Mouse (Mus musculus) monocyte, adult 5-6 weeks (primary cell): Measurements from ENCODE around the gene Lyg2. TPM values are rescaled to one million over a fixed set of nuclear protein-coding genes. Genes with fewer than 3 reads are reported as not detected.

ENCODE experiments used
- ATAC-seq: fragments of 153-309, 156-312 bp; replicated peaks from 2 replicates; pipeline ENCODE4 v1.8.0; 2017; ENCODE audit warnings: mild to moderate bottlenecking; ENCODE audit not compliant: low TSS enrichment, insufficient number of reproducible peaks, severe bottlenecking, poor library complexity, low FRiP score
- total RNA-seq: library from RNA; stranded (forward); fragments of 200-1000, 200-491, 200-594 nt; gene quantifications from 3 replicates; pipeline ENCODE4 v1.2.3, GENCODE M21; 2017

Lyg2 gene
- not detected in 3 replicates for total RNA-seq

DNA sequence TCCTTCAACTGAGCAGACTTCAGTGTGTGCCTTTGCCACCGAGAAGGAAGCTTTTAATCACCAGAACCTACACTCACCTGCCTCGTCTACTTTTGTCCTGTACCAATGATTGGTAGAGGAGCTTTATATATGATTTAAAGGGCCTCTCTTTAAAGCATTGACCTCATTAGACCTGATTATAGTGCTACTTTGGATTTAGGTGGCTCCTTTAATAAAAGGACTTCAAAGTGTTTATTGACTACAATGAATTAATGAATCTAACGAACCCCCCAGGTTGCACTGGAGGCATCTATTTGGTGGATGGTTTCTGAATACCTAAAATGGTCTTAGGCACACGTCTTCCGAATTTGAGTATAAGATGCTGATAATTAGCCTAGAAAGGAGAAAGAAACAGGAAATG lies at the start of gene Lyg2:
Gene Lyg2, minus strand, starts transcription at position 101 of the 400 bp plus-strand sequence.
- ATAC-seq, result no peak

DNA sequence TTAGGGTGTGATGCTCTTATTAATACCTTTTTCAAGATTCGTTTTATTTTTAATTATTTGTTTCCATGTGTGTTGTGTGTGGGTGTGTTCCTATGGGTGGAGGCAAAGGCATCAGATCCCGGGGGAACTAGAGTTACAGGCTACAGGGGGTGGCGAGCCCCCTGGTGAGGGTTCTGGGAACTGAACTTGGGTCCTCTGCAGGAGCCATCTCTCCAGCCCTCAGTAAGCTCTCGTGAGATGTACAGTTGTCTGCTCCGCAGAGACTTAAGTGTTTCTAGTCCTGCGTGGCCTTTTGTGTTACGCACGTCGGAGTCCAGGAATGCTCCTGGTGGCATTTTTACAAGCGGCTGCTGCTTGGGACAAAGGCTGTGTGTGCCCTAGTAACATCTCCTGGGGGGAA lies 49.3 kb upstream of the Lyg2 start:
- ATAC-seq, result no peak

DNA sequence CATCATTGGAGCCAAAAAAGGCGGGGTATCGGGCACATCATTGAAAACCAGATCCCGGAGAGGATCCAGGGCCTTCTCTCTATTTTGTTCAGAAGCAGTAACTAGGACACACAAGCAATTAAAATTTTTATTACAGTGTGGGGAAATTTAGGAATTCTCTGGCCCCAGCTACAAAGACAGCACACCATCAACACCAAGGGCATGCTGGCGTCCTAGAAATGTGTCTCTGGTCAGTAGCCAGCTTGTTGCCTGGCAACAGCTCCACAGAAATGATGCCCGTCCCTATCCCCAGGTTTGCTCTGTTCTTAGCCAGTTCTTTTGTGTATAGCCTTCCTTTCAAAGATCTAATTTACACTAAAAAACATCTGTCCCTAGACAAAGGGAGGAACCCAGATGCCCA lies 43.2 kb upstream of the Lyg2 start:
- ATAC-seq, result no peak

DNA sequence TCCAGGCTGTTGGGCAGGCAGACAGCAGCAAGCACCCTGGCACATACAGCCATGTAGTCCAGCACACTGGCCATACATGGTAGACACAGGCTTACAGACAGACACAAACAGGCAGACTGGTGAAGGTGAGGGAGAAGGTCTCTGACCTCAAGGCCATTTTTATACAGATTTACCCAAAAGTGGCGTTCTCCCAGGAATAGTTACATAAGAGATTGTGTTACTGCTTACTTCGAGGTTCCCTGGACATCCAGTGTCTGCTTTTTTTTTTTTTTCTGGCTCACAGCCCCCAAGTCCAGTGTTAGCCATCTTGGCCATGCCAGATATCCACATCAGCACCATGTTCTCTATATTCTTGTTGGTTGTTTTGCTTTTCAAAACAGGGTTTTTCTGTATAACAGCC lies 42.2 kb upstream of the Lyg2 start:
- no peak for ATAC-seq

DNA sequence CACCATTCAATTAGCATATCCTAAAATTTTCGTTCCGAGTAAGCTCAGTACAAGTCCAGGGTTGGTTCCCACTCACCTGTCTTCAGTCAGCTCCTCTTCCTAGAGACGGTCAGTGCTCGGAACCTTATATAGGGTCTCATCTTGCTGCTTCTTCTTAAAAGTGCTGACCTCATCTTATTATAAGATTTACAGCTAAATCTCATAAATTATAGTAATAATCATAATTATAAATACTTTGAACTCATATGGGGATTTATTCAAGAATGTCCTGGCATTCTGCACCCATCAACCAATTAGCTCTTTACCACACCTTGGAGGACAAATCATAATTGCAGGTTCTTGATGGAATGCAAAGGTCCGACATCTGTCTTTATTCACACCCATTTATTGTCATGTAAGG lies 41.4 kb upstream of the Lyg2 start, which contains the start of gene Lyg1:
Gene Lyg1, minus strand, starts transcription at position 101 of the 400 bp plus-strand sequence.
- ATAC-seq, result no peak

DNA sequence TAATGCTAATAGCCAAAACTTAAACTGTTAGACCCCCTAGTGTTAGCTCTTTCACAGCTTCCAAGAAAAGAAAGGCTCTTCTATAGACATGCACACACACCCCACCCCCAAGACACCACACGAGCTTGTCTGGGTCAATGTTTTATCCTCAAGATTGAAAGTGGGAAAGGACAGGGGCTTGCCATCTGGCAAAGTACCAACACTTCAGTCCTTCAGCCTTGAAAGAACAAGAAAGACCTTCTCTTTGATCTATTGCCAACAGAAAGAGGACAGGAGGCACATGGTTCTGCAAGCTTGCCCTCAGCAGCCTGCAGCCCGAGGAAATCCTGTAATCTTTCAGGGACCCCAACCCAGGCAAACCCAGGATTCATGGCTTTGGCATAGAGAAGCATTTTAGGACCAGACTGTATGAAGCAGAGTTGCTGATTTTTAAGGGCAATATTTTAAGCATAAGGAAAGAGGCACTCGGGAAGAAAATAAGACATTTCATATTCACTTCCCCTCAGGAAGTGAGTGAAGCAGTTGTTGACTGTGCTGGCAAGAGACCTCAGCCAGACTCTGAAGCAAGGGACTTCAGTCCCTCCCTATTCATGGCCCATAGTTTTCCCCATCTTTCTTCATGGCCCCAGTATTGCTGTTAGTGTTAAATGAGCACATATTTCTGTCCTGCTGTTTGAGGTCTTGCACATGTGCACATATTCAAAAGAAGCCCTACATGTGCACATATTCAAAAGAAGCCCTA lies 40.6 kb upstream of the Lyg2 start:
- ATAC-seq, result no peak

DNA sequence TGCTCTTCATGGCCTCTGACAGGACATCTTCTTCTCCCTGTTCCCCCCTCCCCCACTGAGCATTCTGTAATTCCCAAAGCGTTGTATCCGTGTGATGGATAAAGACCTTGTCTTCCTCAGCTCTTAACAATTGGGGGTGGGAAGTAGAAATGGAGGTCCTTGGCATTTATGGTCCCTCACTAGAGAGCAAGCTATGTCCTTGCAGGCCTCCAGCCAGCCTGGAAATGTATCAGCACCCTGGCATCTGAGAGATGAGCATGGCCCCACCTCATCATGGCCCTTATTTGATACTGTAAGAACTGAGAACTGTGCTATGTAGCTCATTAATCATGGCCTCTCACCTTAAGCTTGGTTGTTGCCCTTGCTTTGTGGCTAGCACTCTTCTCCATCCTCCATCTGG lies 39.0 kb upstream of the Lyg2 start:
- no peak for ATAC-seq

DNA sequence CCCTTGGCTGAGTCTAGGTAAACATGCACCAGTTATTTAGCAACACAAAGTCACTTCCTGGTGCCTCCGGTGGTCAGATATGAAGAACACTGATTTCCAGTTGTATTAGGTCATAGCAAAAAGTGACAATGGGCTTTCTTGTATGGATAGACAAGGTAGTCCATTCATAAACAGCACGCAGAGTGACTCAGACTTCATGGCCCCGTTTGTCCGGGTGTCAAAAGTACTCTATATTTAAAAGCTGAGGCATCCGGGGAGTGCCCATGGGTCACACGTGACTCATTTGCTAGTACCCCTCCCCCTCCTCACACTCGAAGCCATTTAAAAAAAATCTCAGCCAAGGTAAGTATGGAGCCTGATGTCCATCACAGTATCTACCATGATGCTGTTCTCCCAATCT lies 38.5 kb upstream of the Lyg2 start:
- ATAC-seq, result no peak

DNA sequence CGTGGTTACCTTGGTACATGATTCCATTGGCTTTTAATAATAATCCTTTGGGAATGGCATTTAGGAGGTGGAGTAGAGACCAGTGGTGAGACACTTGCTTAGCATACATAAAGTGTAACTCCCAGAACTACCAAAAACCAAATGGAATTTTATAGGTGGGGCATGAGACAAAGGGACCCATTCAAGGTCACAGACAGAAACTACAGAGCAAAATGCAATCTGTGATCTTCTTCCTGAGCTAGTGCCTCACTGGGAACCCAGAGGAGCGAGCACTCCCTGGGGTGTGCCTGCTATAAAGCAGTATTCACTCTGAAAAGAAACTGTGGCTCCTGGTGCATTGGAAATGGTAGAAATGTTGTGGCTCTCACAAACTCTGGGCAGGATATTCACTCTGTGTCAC lies 32.6 kb upstream of the Lyg2 start:
- no peak for ATAC-seq

DNA sequence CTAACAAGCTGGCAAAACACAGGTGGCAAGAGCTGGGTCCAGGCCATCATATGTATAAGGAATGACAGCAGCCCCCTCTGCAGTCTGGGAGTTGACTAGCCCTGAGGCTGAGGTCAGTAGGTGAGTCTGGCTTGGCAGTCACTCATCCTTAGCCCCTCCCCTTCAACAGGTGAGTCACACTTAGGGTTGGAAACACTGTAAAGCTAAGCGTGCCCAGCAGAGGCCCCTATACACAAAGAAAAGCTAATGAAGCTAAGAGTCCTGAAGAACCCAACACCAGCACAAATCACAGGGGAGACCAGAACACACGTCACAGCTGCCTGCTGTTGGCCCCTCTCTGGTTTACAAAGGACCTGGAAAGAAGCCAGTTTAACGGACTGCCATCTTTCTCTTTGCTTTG lies 15.5 kb upstream of the Lyg2 start:
- no peak for ATAC-seq

DNA sequence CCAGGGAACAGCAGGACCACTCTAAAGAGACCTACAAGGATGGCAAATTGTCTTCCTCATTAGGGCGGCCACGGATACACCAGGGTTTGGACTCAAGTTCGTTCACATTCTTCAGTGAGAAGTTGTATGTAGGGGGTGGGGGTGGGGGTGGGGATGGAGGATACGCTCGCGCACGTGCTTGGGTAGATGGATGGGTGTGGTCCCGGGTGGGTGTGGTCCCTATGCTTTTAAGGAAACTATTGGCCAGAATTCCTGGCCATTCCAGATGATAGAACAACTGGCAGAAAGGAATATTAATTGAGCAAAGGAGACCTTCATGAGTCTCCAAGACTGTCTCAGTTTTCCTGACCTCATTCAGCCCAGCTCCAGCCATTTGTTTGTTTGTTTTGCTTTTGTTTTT lies 9.7 kb upstream of the Lyg2 start:
- ATAC-seq, result no peak

DNA sequence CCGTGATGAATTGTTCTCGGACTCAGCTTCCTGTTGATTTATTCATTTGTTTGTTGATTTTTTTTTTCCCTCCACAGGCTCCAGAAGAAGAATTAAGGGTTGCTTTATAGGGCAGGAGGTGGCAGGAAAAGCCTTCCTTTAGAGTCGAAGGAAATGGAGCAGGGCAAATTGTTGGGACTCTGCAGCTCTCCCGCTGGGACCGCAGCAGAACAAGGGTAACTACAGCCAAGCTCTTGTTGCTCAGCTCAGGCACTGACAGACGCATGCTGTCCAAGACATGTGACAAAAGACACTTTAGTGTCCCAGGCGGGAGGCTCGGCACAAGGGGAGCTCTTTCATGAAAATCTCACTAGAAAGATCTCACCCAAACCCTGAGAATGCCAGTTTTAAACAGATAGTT lies 6.2 kb upstream of the Lyg2 start:
- ATAC-seq, result no peak

DNA sequence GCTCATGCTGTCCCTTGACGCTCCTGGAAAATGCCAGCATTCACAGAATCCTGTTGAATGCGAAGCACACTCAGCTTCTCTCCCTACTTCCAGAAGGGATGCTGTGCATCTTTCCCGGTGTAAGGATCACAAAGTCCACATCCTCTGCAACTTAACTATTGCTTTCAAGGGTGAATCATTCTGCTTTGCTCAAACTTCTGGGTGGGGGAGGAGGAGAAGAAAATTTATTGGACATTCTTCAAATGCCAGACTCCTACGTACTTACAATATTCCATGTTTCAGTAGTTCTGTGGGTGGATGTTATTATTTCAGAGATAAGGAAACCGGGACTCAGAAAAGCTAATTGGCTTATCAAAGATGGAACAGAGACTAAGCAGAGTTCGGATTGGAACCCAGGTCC lies 1.8 kb upstream of the Lyg2 start:
- ATAC-seq, result no peak

DNA sequence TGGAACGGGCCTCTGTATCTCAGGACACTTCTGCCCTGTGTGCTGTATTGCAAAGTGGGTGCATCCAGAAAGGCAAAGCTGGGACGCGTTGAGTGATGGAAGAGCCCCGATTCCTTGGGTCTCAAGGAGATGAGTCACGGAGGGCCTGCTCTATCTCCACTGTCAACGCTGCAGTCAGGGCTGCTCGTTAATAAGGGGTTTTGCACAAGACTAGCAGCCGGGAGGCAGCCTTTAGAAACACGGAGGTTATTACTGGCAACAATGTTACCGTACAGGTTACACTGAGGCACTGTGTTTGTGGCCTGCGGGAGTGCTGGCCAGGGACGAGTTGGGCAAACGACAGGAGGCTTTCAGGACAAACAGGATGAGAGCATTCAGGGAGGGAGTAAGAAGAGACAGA lies 1.4 kb upstream of the Lyg2 start:
- ATAC-seq, result no peak

DNA sequence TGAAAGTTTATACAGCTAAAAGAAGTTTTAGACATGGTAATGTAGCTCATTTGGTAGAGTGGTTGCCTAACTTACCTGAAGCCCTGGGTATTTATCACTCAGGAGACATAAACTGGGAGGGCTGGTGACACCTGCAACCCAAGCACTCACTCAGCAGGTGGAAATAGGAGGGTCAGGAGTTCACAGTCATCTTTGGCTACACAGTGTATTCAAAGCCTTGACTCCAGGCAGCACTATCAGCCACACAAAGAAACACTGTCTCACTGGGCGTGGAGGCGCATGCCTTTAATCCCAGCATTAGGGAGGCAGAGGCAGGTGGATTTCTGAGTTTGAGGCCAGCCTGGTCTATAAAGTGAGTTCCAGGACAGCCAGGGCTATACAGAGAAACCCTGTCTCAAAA lies 3.5 kb downstream of the Lyg2 start:
- ATAC-seq, result no peak

DNA sequence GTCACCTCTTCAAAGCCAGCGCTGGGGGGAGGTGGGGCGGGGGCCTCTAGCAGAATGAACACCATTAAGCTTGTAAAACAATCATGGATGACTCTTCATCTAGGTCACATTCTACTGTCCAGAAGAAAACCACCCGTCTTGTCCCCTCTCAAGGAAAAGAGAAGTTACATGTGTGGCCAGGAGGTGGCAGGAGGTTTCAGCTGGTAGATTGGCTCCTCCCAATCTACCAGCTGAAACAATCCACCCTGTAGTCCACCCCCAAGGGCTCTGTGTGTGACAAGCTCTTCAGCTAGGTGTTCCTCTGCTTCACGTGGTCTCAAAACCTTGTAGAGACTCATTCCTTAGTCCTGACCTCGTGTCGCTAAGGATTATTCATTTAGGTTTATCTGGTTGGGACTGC lies 13.1 kb downstream of the Lyg2 start:
- peak; percentile 49; the same call in 1 of the 2 replicates for ATAC-seq

DNA sequence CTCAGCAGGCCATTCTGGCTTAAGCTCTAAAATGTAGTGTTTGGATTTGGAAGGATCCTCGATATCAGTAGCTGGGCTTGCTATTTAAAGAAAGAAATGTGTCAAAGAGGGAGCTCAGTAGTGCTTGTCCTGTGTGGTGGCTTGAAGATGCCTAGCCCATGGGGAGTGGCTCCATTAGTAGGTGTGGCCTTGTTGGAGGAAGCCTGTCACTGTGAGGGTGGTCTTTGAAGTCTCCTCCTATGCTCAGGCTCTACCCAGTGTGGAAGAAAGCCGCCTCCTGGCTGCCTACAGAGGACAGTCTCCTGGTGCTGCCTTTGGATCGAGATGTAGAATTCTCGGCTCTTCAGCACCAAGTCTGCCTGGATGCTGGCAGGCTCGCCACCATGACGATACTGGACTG lies 16.0 kb downstream of the Lyg2 start:
- ATAC-seq, result no peak

DNA sequence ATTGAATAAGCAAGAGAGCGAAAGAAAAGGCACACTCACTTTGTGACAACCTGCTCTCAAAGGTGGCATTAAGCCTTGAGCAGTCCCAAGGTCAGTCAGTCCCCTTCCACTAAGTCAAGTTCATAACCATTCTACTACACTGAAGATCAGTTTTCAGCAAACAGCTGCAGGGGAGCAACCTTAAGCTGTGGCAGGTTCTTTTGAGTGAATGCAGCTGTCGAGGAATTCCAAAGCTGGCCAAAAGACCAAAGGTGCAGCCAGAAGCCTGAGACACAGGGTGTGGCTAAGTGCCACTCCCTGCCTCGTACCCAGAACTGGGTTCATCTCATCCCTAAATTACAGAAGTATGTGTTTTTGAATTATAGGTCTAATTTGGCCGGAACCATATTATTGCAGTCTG lies 16.5 kb downstream of the Lyg2 start:
- ATAC-seq, result no peak

DNA sequence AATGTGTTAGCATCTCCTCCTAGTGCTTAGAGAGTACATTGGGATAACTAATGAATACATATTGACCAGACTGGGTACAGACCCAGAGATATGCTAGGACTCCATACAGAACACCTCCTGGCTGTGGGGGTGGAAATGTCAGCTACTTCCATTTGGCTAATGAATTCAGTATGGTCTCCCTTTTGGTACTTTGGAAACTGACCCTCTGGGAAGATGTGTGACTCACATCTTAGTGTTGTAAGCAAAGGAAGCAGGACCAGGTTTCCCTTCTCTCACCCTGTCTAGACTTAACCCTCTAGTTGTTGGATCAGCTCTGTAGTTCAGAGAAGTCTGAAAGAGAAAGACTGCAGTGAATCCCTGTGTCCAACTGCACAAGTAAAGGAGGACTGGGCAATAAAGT lies 21.7 kb downstream of the Lyg2 start:
- no peak for ATAC-seq

DNA sequence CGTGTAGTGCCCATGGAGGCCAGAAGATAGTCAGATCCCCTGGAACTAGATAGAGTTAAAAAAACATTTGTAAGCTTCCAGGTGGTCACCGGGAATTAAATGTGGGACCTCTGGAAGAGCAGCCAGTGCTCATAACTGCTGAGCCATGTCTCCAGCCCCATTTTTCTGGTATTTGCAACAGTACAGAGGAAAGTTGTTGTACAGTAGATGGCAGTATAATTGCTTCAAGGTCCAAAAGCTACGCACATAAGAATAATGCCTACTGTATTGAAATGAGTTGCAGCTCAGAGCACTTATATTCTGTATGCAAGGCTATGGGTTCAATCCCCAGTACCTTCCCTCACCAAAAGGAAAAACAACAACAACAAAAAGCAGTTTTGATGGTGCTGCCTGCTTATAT lies 24.9 kb downstream of the Lyg2 start:
- no peak for ATAC-seq

DNA sequence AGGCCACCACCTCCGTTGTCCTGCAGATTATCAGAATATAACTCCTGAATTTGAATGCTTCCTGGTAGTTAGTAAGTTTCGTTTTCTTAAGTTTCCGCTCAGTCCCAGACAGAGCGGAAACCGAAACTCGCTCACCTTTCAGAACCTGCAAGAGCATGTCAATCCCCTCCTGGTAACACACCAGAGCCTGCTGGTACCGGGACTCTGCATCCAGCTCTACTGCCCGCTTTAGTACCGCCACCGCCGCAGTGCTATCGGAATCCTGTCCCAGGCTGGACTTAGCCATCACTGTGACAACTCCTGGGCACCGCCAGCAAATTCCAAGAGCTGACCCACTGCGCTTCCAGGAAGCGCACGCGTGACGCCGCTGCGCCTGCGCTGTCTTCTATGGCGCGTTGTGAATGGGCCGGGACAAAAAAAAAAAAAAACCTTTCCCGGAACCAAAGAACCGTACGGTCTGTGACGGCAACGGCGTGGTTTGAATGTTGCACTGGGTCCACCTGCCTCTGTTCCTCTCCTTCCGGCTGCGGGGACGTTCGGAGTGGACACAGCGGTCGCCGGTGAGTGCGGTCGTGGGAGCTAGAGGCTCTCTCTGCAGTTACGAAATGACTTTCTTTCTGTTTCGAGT lies 26.2 kb downstream of the Lyg2 start, which contains the start of the genes Mitd1 and Mrpl30:
Gene Mitd1, minus strand, starts transcription at position 387 of the 628 bp plus-strand sequence.
Gene Mrpl30, plus strand, starts transcription at position 453 of the 628 bp plus-strand sequence.
- peak; percentile 88 for ATAC-seq
